ENCODE assay signal across 18 mouse cellular contexts in the genomic region with DNA sequence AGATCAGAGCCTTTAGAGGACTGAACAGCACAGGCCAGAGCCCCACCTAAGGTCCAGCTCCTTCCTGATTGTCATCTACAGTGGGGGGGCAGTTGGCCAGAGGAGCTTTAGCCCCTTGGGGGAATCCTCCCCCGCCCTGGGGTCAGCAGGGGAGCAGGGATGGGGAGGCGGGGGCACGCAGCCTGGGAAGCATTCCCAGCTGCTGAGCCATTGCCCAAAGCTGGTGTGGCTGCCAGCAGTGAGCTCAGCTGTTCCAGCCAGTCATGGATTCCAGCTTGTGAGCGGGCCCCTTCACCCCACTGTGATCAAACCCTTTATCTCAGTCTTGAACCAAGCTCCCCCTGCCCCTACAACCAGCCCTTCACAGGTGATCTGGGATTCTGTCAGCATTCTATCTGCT. TPM values are rescaled to one million over a fixed set of nuclear protein-coding genes. Genes with fewer than 3 reads are reported as not detected.
A peak's percentile ranks its signal among the peaks of the same experiment; 100 is the strongest.
DNase-seq lines count a peak whose midpoint lies in the region; ATAC-seq lines count a peak whose summit lies in the region.
"Had no signal": no experiment of that assay in that cellular context is flagged by ENCODE, and none has a peak within 500 bp of the region (broad histone marks: within the 10 kb centered on the region; RNA-seq: fewer than 3 reads in every experiment).

No protein-coding gene starts in this region.

- no peak for ATAC-seq in heart, embryonic 15.5 days (replicated peaks; ENCODE audit: insufficient number of reproducible peaks, insufficient read depth, low FRiP score, low read depth)

- no peak overlapping the region for H3K4me3 ChIP-seq in heart, embryonic 15.5 days
- H3K4me3 ChIP-seq: erythroblast, embryonic 14.5 days; kidney, embryonic 15.5 days; liver, embryonic 15.5 days had no signal

- H3K9ac ChIP-seq in heart, embryonic 15.5 days = 0 out of 2 replicates have a peak overlapping the region, but pooled peaks have one; percentile 11
- H3K9ac ChIP-seq: kidney, embryonic 15.5 days; liver, embryonic 15.5 days had no signal

- H3K36me3 ChIP-seq in heart, embryonic 15.5 days = peaks cover 70% of the 10 kb centered on the region
- H3K36me3 ChIP-seq: liver, embryonic 15.5 days had no signal

- peaks cover 31% of the 10 kb centered on the region for H3K4me1 ChIP-seq in heart, embryonic 15.5 days (replicated peaks)
- H3K4me1 ChIP-seq: liver, embryonic 15.5 days had no signal

- no peaks in the 10 kb centered on the region for H3K27me3 ChIP-seq in heart, embryonic 15.5 days

- WGBS in heart, embryonic 15.5 days = 64% methylated on average over 4 of the region's 4 CpGs

- H3K9me3 ChIP-seq in heart, embryonic 15.5 days (replicated peaks) = no peaks in the 10 kb centered on the region
- H3K9me3 ChIP-seq: kidney, embryonic 15.5 days; liver, embryonic 15.5 days had no signal

- DNase-seq in heart, adult 8-10 months (ENCODE audit: low spot score) = no peak
- peak; percentile 40 to 51 for DNase-seq in right cerebral cortex, postnatal 10 days (ENCODE audit: low spot score in 2 of 2)
- no peak for DNase-seq in right cerebral cortex, postnatal 4 days
- DNase-seq in gastrocnemius, adult 8-10 months (ENCODE audit: low spot score in 2 of 2) = peak; percentile 63 to 64
- DNase-seq in retina, postnatal 1 day = no peak
- no peak for DNase-seq in kidney, adult 8-10 months
- DNase-seq: cerebellum, adult 11-12 months; midbrain, embryonic 14.5 days; spleen, adult 18-20 months; thymus, postnatal 36 days had no signal

- H3K4me2 ChIP-seq in heart, embryonic 15.5 days = no peak overlapping the region
- H3K4me2 ChIP-seq: kidney, embryonic 15.5 days; liver, embryonic 15.5 days had no signal

- H3K27ac ChIP-seq in heart, embryonic 15.5 days = no peak overlapping the region
- H3K27ac ChIP-seq: kidney, embryonic 15.5 days; liver, embryonic 15.5 days had no signal

RNA-seq across cellular contexts. Expression of gene Flnc, which starts 6.2 kb away (rescaled TPM):
- polyA plus RNA-seq in heart, embryonic 15.5 days (2015; fragmentation: Nextera tagmentation; extraction: Ambion mirVana) = 39.1 and 43.9 TPM in 2 replicates
- 100 to 1,000 TPM; 195 to 305 (median 272) TPM for total RNA-seq in heart, adult 8-10 months (2022)
- 100 to 1,000 TPM; 357 to 417 (median 381) TPM for total RNA-seq in gastrocnemius, adult 8-10 months (2022)
- polyA plus RNA-seq: erythroblast, embryonic 14.5 days had no signal

RNA-seq across cellular contexts. Expression of gene Atp6v1f, which starts 28.3 kb away (rescaled TPM):
- polyA plus RNA-seq in heart, embryonic 15.5 days (2015; fragmentation: Nextera tagmentation; extraction: Ambion mirVana) = 187 and 202 TPM in 2 replicates
- 100 to 1,000 TPM; 128 to 134 (median 131) TPM for total RNA-seq in heart, adult 8-10 months (2022)
- 100 to 1,000 TPM; 116 to 127 (median 122) TPM for total RNA-seq in gastrocnemius, adult 8-10 months (2022)

RNA-seq across cellular contexts. Expression of gene Atp6v1fnb, which starts 32.0 kb away (rescaled TPM):
- polyA plus RNA-seq in heart, embryonic 15.5 days (2015; fragmentation: Nextera tagmentation; extraction: Ambion mirVana) = not detected in 2 replicates
- total RNA-seq in heart, adult 8-10 months (2022) = not detected
- not detected for total RNA-seq in gastrocnemius, adult 8-10 months (2022)
- polyA plus RNA-seq: erythroblast, embryonic 14.5 days; heart, embryonic 14.5 days; kidney, embryonic 15.5 days; limb, embryonic 11.5 days; liver, embryonic 15.5 days; midbrain, embryonic 14.5 days; neural tube, embryonic 11.5 days; stomach, embryonic 16.5 days had no signal

RNA-seq across cellular contexts. Expression of gene Ccdc136, which starts 43.1 kb away (rescaled TPM):
- 19.1 and 22.1 TPM in 2 replicates for polyA plus RNA-seq in heart, embryonic 15.5 days (2015; fragmentation: Nextera tagmentation; extraction: Ambion mirVana)
- 1 to 10 TPM; 1.1 to 2.9 (median 2.5) TPM for total RNA-seq in heart, adult 8-10 months (2022)
- total RNA-seq in gastrocnemius, adult 8-10 months (2022) = 10 to 100 TPM in 2 of 4 experiments, 1 to 10 TPM in 2; 9.0 to 12.0 (median 10.2) TPM
- polyA plus RNA-seq: erythroblast, embryonic 14.5 days had no signal

RNA-seq across cellular contexts. Expression of gene Opn1sw, which starts 51.0 kb away (rescaled TPM):
- polyA plus RNA-seq in heart, embryonic 15.5 days (2015; fragmentation: Nextera tagmentation; extraction: Ambion mirVana) = 0.55 and 0.70 TPM in 2 replicates
- total RNA-seq in heart, adult 8-10 months (2022) = under 1 TPM in 2 of 4 experiments, not detected in 2; 0.22 to 0.79 TPM
- total RNA-seq in gastrocnemius, adult 8-10 months (2022) = under 1 TPM in 3 of 4 experiments, not detected in 1; 0.24 to 0.43 (median 0.31) TPM
- polyA plus RNA-seq: erythroblast, embryonic 14.5 days had no signal

Comparison
In these comparisons a context has a peak if more than half of its experiments do, and no peak if none do; other contexts are left out.
1. DNase-seq: peak in right cerebral cortex, postnatal 10 days (2 of 2) and gastrocnemius, adult 8-10 months (2 of 2); none in heart, adult 8-10 months (single experiment), right cerebral cortex, postnatal 4 days (single experiment), retina, postnatal 1 day (single experiment) and kidney, adult 8-10 months (0 of 2).